Mouse (Mus musculus): ENCODE measurements around the gene Mgst2.

- TF ChIP-seq POLR2A (IDR thresholded peaks at IDR 0.05; ENCODE audit: control insufficient read depth, low read depth, low read length) (no peak), CTCF (IDR thresholded peaks at IDR 0.05; ENCODE audit: control insufficient read depth, insufficient read depth, insufficient replicate concordance, low read depth, low read length) (no peak)
Measured at GRCm38 (mm10) chr3:51627741-51628140, 32.4 kb upstream of the Mgst2 start.

All from testis, adult 2 months (tissue).